Mouse (Mus musculus): ENCODE results near the gene Fam193b. TPM values are rescaled to one million over a fixed set of nuclear protein-coding genes. Genes with fewer than 3 reads are reported as not detected.

Fam193b gene
- polyA plus RNA-seq, 1 experiment, result 97.9 TPM

- no peak for DNase-seq (ENCODE audit: low spot score)
Measured at GRCm38 (mm10) chr13:55527834-55528772, 42.8 kb downstream of the Fam193b start.

GRCm38 (mm10) chr13:55527212-55527611 is 43.7 kb downstream of the Fam193b start:
- no peak for DNase-seq (ENCODE audit: low spot score)

- no peak for DNase-seq (ENCODE audit: low spot score)
Measured at GRCm38 (mm10) chr13:55525733-55526553, 45.0 kb downstream of the Fam193b start.

- no peak for DNase-seq (ENCODE audit: low spot score)
Measured at GRCm38 (mm10) chr13:55523951-55524600, 46.8 kb downstream of the Fam193b start.

GRCm38 (mm10) chr13:55523278-55523677 is 47.6 kb downstream of the Fam193b start:
- no peak for DNase-seq (ENCODE audit: low spot score)

- DNase-seq (ENCODE audit: low spot score), result no peak
Measured at GRCm38 (mm10) chr13:55522730-55523129, 48.2 kb downstream of the Fam193b start.

- no peak for DNase-seq (ENCODE audit: low spot score)
Measured at GRCm38 (mm10) chr13:55519606-55520005, 51.3 kb downstream of the Fam193b start.

- DNase-seq (ENCODE audit: low spot score), result peak; percentile 83
Measured at GRCm38 (mm10) chr13:55516955-55517354, 54.0 kb downstream of the Fam193b start.

- no peak for DNase-seq (ENCODE audit: low spot score)
Measured at GRCm38 (mm10) chr13:55513828-55514227, 57.1 kb downstream of the Fam193b start.

GRCm38 (mm10) chr13:55513111-55513748 is 57.7 kb downstream of the Fam193b start, which contains the start of gene Pdlim7:
Gene Pdlim7 (minus strand): TSS chr13:55513676.
- DNase-seq (ENCODE audit: low spot score), result peak; percentile 97

GRCm38 (mm10) chr13:55512379-55513031 is 58.4 kb downstream of the Fam193b start:
- DNase-seq (ENCODE audit: low spot score), result peak; percentile 71

GRCm38 (mm10) chr13:55511492-55511861 is 59.4 kb downstream of the Fam193b start:
- DNase-seq (ENCODE audit: low spot score), result no peak

- peak; percentile 63 for DNase-seq (ENCODE audit: low spot score)
Measured at GRCm38 (mm10) chr13:55510668-55511491, 60.0 kb downstream of the Fam193b start.

GRCm38 (mm10) chr13:55510332-55510667 is 60.6 kb downstream of the Fam193b start:
- DNase-seq (ENCODE audit: low spot score), result no peak

GRCm38 (mm10) chr13:55508531-55508930 is 62.4 kb downstream of the Fam193b start:
- no peak for DNase-seq (ENCODE audit: low spot score)

- no peak for DNase-seq (ENCODE audit: low spot score)
Measured at GRCm38 (mm10) chr13:55507877-55508276, 63.0 kb downstream of the Fam193b start.

- no peak for DNase-seq (ENCODE audit: low spot score)
Measured at GRCm38 (mm10) chr13:55506697-55507096, 64.2 kb downstream of the Fam193b start.

- DNase-seq (ENCODE audit: low spot score), result no peak
Measured at GRCm38 (mm10) chr13:55505810-55506209, 65.1 kb downstream of the Fam193b start.

- no peak for DNase-seq (ENCODE audit: low spot score)
Measured at GRCm38 (mm10) chr13:55504390-55504789, 66.5 kb downstream of the Fam193b start.

- DNase-seq (ENCODE audit: low spot score), result no peak
Measured at GRCm38 (mm10) chr13:55502405-55502804, 68.5 kb downstream of the Fam193b start.
